Mouse (Mus musculus) hindbrain, embryonic 13.5 days (tissue): ENCODE data around the gene 4930548H24Rik. TPM values are rescaled to one million over a fixed set of nuclear protein-coding genes. Genes with fewer than 3 reads are reported as not detected.
"Not testable (repeated sequence)": the region's sequence is repeated elsewhere in the genome, so short reads cannot be mapped to it uniquely, and the experiment has no call there.

Source experiments
- ATAC-seq: fragments of 200-750 bp; cut with Nextera tagmentation; 2 replicates; pipeline ENCODE4 v1.8.0; 2017; ENCODE audit warnings: moderate TSS enrichment; ENCODE audit not compliant: low FRiP score
- H3K27ac ChIP-seq: fragments of 300-500 bp; sonication (generic); 2 replicates; pipeline ENCODE4 v1.5.1; 2015; ENCODE audit warnings: inconsistent platforms, mild to moderate bottlenecking, moderate library complexity
- H3K27me3 ChIP-seq: fragments of 300-500 bp; sonication (generic); 2 replicates; pipeline ENCODE4 v1.6.1; 2015; ENCODE audit warnings: mild to moderate bottlenecking, inconsistent platforms
- H3K36me3 ChIP-seq: fragments of 300-500 bp; sonication (generic); 2 replicates; pipeline ENCODE4 v1.6.1; 2015; ENCODE audit warnings: mild to moderate bottlenecking, inconsistent platforms
- H3K4me1 ChIP-seq: fragments of 300-500 bp; sonication (generic); replicated peaks from 2 replicates; pipeline ENCODE4 v1.6.1; 2015; ENCODE audit warnings: inconsistent platforms
- H3K4me2 ChIP-seq: fragments of 300-500 bp; sonication (generic); 2 replicates; pipeline ENCODE4 v1.6.1; 2015; ENCODE audit warnings: inconsistent platforms, mild to moderate bottlenecking, moderate library complexity
- H3K4me3 ChIP-seq: fragments of 300-500 bp; sonication (generic); 2 replicates; pipeline ENCODE4 v1.5.1; 2015; ENCODE audit warnings: mild to moderate bottlenecking, inconsistent platforms
- H3K9ac ChIP-seq: fragments of 300-500 bp; sonication (generic); 2 replicates; pipeline ENCODE4 v1.6.1; 2015; ENCODE audit warnings: mild to moderate bottlenecking, inconsistent platforms
- H3K9me3 ChIP-seq: fragments of 300-500 bp; sonication (generic); 2 replicates; pipeline ENCODE4 v1.6.1; 2016; ENCODE audit warnings: inconsistent platforms
- WGBS: fragments of 180-500 bp; shearing (Covaris S2); methylation state at CpG from one replicate; pipeline ENCODE4 v1.1.7; 2015; 5-methylcytosine and 5-hydroxymethylcytosine counted together
- polyA plus RNA-seq: library from polyadenylated mRNA; unstranded; fragments of >200 nt; fragmentation: Nextera tagmentation; extraction: Ambion mirVana; gene quantifications from 2 replicates; pipeline ENCODE4 v1.2.1, GENCODE M21; 2015

4930548H24Rik gene
- polyA plus RNA-seq, 1 experiment from 2014 or later = not detected

- Histone ChIP-seq H3K4me2 (peak within 1 kb of the TSS; percentile 86), H3K9ac (peak within 1 kb of the TSS; percentile 80), H3K36me3 (peaks cover 33% of the 10 kb centered on the region), H3K4me3 (peak within 1 kb of the TSS; percentile 89), H3K4me1 (peaks cover 14% of the 10 kb centered on the region), H3K27ac (peak within 1 kb of the TSS; percentile 14; the same call in 1 of the 2 replicates), H3K9me3 (0 out of 2 replicates have a peak, but pooled peaks cover 3% of the 10 kb centered on the region), H3K27me3 (no peaks in the 10 kb centered on the region)
- under 1% methylated on average over 48 of the region's 49 CpGs for WGBS
- ATAC-seq = peak; percentile 100
Measured at GRCm38 (mm10) chr5:31494513-31495297, 9.2 kb downstream of the 4930548H24Rik start, which contains the start of gene Gpn1. TSS of gene Gpn1 (plus strand) at chr5:31494741.

GRCm38 (mm10) chr5:31504843-31505242, 19.3 kb downstream of the 4930548H24Rik start:
- Histone ChIP-seq H3K4me2 (no peak overlapping the region), H3K9me3 (no peaks in the 10 kb centered on the region), H3K4me1 (no peaks in the 10 kb centered on the region), H3K27me3 (no peaks in the 10 kb centered on the region), H3K4me3 (no peak overlapping the region), H3K27ac (no peak overlapping the region), H3K36me3 (peaks cover 92% of the 10 kb centered on the region), H3K9ac (no peak overlapping the region)
- WGBS = 96% methylated on average over 10 of the region's 10 CpGs
- no peak for ATAC-seq

- H3K36me3 ChIP-seq = peaks cover 93% of the 10 kb centered on the region
- H3K27ac ChIP-seq = no peak overlapping the region
- H3K4me3 ChIP-seq = no peak overlapping the region
- WGBS = 75% methylated on average over 1 of the region's 1 CpGs
- H3K9me3 ChIP-seq = no peaks in the 10 kb centered on the region
- no peak for ATAC-seq
- no peaks in the 10 kb centered on the region for H3K27me3 ChIP-seq
- no peaks in the 10 kb centered on the region for H3K4me1 ChIP-seq
- H3K4me2 ChIP-seq = no peak overlapping the region
- H3K9ac ChIP-seq = no peak overlapping the region
Measured at GRCm38 (mm10) chr5:31512481-31512880, 26.9 kb downstream of the 4930548H24Rik start.

GRCm38 (mm10) chr5:31520556-31520955, 35.0 kb downstream of the 4930548H24Rik start:
- peaks cover 73% of the 10 kb centered on the region for H3K36me3 ChIP-seq
- H3K27me3 ChIP-seq = no peaks in the 10 kb centered on the region
- peaks cover 3% of the 10 kb centered on the region for H3K4me1 ChIP-seq
- no peak overlapping the region for H3K4me3 ChIP-seq
- H3K27ac ChIP-seq = no peak overlapping the region
- no peak for ATAC-seq
- WGBS = 94% methylated on average over 6 of the region's 6 CpGs
- no peak overlapping the region for H3K9ac ChIP-seq
- H3K9me3 ChIP-seq = no peaks in the 10 kb centered on the region
- no peak overlapping the region for H3K4me2 ChIP-seq

GRCm38 (mm10) chr5:31526354-31527116, 41.0 kb downstream of the 4930548H24Rik start, which contains the start of gene Slc4a1ap:
TSS of gene Slc4a1ap (plus strand) at chr5:31526995.
- peak within 1 kb of the TSS; percentile 89 for H3K27ac ChIP-seq

GRCm38 (mm10) chr5:31527117-31527680, 41.7 kb downstream of the 4930548H24Rik start:
- H3K27me3 ChIP-seq = no peaks in the 10 kb centered on the region
- H3K9me3 ChIP-seq = no peaks in the 10 kb centered on the region
- peak overlapping the region; percentile 81 for H3K9ac ChIP-seq
- peak; percentile 59 for ATAC-seq
- peaks cover 27% of the 10 kb centered on the region for H3K4me1 ChIP-seq
- H3K4me2 ChIP-seq = peak overlapping the region; percentile 100
- WGBS = 6% methylated on average over 40 of the region's 40 CpGs
- H3K36me3 ChIP-seq = peaks cover 44% of the 10 kb centered on the region
- H3K4me3 ChIP-seq = peak overlapping the region; percentile 70
- H3K27ac ChIP-seq = peak overlapping the region; percentile 89

More at GRCm38 (mm10) chr5:31526354-31527116, 41.0 kb downstream of the 4930548H24Rik start, which contains the start of gene Slc4a1ap:
- Histone ChIP-seq H3K36me3 (peaks cover 43% of the 10 kb centered on the region), H3K4me3 (peak within 1 kb of the TSS; percentile 70), H3K4me2 (peak within 1 kb of the TSS; percentile 100), H3K4me1 (peaks cover 27% of the 10 kb centered on the region), H3K27me3 (no peaks in the 10 kb centered on the region), H3K9ac (peak within 1 kb of the TSS; percentile 81), H3K9me3 (no peaks in the 10 kb centered on the region)
- ATAC-seq = peak; percentile 93
- WGBS = 1% methylated on average over 28 of the region's 28 CpGs

GRCm38 (mm10) chr5:31527707-31528106, 42.2 kb downstream of the 4930548H24Rik start, which contains the start of gene Supt7l:
TSS of gene Supt7l (minus strand) at chr5:31527807.
- 82% methylated on average over 11 of the region's 11 CpGs for WGBS
- H3K27me3 ChIP-seq, H3K9me3 ChIP-seq, ATAC-seq: not testable (repeated sequence)
- H3K36me3 ChIP-seq = peaks cover 44% of the 10 kb centered on the region
- peak within 1 kb of the TSS; percentile 89 for H3K27ac ChIP-seq
- peaks cover 27% of the 10 kb centered on the region for H3K4me1 ChIP-seq
- peak within 1 kb of the TSS; percentile 100 for H3K4me2 ChIP-seq
- H3K9ac ChIP-seq = peak within 1 kb of the TSS; percentile 81
- H3K4me3 ChIP-seq = peak within 1 kb of the TSS; percentile 70

- peak overlapping the region; percentile 100; the same call in 1 of the 2 replicates for H3K4me2 ChIP-seq
- no peak overlapping the region for H3K4me3 ChIP-seq
Measured at GRCm38 (mm10) chr5:31528560-31528959, 43.0 kb downstream of the 4930548H24Rik start.

GRCm38 (mm10) chr5:31535228-31535627, 49.7 kb downstream of the 4930548H24Rik start:
- peaks cover 87% of the 10 kb centered on the region for H3K36me3 ChIP-seq
- H3K27me3 ChIP-seq = no peaks in the 10 kb centered on the region
- 95% methylated on average over 2 of the region's 2 CpGs for WGBS
- no peak for ATAC-seq
- no peak overlapping the region for H3K4me2 ChIP-seq
- H3K9me3 ChIP-seq = no peaks in the 10 kb centered on the region
- no peak overlapping the region for H3K4me3 ChIP-seq
- H3K27ac ChIP-seq = no peak overlapping the region
- H3K4me1 ChIP-seq = no peaks in the 10 kb centered on the region
- no peak overlapping the region for H3K9ac ChIP-seq

More at GRCm38 (mm10) chr5:31528560-31528959, 43.0 kb downstream of the 4930548H24Rik start:
- peaks cover 27% of the 10 kb centered on the region for H3K4me1 ChIP-seq
- H3K27ac ChIP-seq = no peak overlapping the region
- ATAC-seq = no peak
- H3K36me3 ChIP-seq = peaks cover 46% of the 10 kb centered on the region
- H3K27me3 ChIP-seq = no peaks in the 10 kb centered on the region
- 66% methylated on average over 2 of the region's 2 CpGs for WGBS
- no peak overlapping the region for H3K9ac ChIP-seq
- H3K9me3 ChIP-seq = no peaks in the 10 kb centered on the region
